Mouse (Mus musculus) left cerebral cortex, postnatal 4 days (tissue): ENCODE measurements at regions not wholly inside any gene's neighbourhood (a gene's known extent, or its start where the extent isn't known, plus 50 kb on each side); places are given as distances from the start of the nearest gene placed in this dataset.

Experiments used
- DNase-seq: peaks from one replicate; pipeline ENCODE4 v3.0.0-alpha.2; 2022
- intact Hi-C: fragments of 180-260 bp; cut with DNase I; formaldehyde crosslinking; loops from one replicate; pipeline ENCODE4 v1.15.1; 2025

- intact Hi-C loops: no loop called here
- no peak for DNase-seq
Observed at GRCm38 (mm10) chr8:82265745-82266144, 137.3 kb downstream of the Il15 start.

GRCm38 (mm10) chr8:82262196-82262595, 140.8 kb downstream of the Il15 start:
- intact Hi-C loops: no loop called here
- no peak for DNase-seq

- DNase-seq: no peak
- intact Hi-C loops: no loop called here
Observed at GRCm38 (mm10) chr8:82260613-82261012, 142.4 kb downstream of the Il15 start.

- no peak for DNase-seq
- intact Hi-C loops: no loop called here
Observed at GRCm38 (mm10) chr8:82255815-82256214, 147.2 kb downstream of the Il15 start.

GRCm38 (mm10) chr8:82252406-82252805, 150.6 kb downstream of the Il15 start:
- intact Hi-C loops: no loop called here
- DNase-seq: no peak

- DNase-seq: no peak
- intact Hi-C loops: no loop called here
Observed at GRCm38 (mm10) chr8:82249841-82250577, 153.0 kb downstream of the Il15 start.

- no peak for DNase-seq
- intact Hi-C loops: no loop called here
Observed at GRCm38 (mm10) chr8:82244076-82244475, 158.9 kb downstream of the Il15 start.

GRCm38 (mm10) chr8:82229883-82230282, 173.1 kb downstream of the Il15 start:
- intact Hi-C loops: no loop called here
- DNase-seq: no peak

GRCm38 (mm10) chr8:82201746-82202145, 201.3 kb downstream of the Il15 start:
- no peak for DNase-seq

GRCm38 (mm10) chr8:82200176-82200575, 202.8 kb downstream of the Il15 start:
- intact Hi-C loops: no loop called here
- DNase-seq: no peak

More at GRCm38 (mm10) chr8:82201746-82202145, 201.3 kb downstream of the Il15 start:
- intact Hi-C loops: no loop called here

GRCm38 (mm10) chr8:82196504-82196903, 206.5 kb downstream of the Il15 start:
- intact Hi-C loops: no loop called here
- no peak for DNase-seq

GRCm38 (mm10) chr8:82195112-82195511, 207.9 kb downstream of the Il15 start:
- DNase-seq: no peak

GRCm38 (mm10) chr8:82191011-82191410, 212.0 kb downstream of the Il15 start:
- DNase-seq: no peak
- intact Hi-C loops: no loop called here

More at GRCm38 (mm10) chr8:82195112-82195511, 207.9 kb downstream of the Il15 start:
- intact Hi-C loops: no loop called here

GRCm38 (mm10) chr8:82187138-82187880, 215.7 kb downstream of the Il15 start:
- intact Hi-C loops: no loop called here
- peak; percentile 6 for DNase-seq

- intact Hi-C loops: no loop called here
Observed at GRCm38 (mm10) chr8:82184022-82184421, 219.0 kb downstream of the Il15 start.

More at GRCm38 (mm10) chr8:82184022-82184421, 219.0 kb downstream of the Il15 start:
- DNase-seq: no peak
